In the genomic region with DNA sequence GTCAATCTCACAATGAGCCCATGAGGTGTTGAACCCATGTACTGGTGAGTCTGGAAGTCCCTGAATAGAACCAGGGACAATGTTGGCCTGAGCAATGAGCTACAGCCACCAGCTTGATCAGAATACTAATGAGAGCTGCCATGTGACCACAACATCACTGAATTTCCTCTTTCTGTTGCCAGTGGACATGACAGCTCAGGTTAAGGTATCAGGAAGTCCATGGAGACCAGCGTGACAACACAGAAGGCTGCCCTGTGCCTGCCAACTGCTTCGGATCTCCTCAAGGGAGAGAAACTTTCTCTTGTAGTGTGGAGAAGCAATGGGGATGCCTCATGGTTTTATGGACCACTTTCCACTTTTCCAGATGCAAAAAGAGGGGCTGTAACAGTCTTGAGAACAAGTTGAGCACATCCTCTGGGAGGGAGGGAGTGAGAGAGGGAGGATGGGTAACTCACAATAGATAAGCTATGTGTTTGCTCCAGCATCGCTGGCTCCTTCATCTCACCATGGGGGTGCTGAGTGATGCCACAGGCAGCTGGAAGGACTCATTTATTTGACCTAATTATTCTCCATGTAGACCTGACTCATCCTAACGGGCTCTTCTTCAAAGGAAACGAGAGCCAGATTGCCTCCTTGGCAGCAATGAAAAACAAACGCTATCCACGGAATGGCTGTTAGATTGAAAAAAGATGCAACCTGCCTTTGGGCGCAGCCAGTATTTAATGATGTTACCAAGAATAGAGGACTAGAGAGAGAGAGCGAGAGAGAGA, we compare ENCODE assay signal across 14 mouse cellular contexts.
DNase-seq lines count a peak whose midpoint lies in the region; ATAC-seq lines count a peak whose summit lies in the region.
"Had no signal": no experiment of that assay in that cellular context is flagged by ENCODE, and none has a peak within 500 bp of the region (broad histone marks: within the 10 kb centered on the region; RNA-seq: fewer than 3 reads in every experiment).

No protein-coding gene starts in this region.

- peak; percentile 19 to 42 for DNase-seq in cerebellum, postnatal 25 days
- peak; percentile 4 for DNase-seq in lung, postnatal 36 days
- no peak for DNase-seq in lung, adult 18-20 months
- peak; percentile 60 for DNase-seq in retina, postnatal 1 day
- no peak for DNase-seq in kidney, postnatal 4 days
- DNase-seq: gastrocnemius, adult 2 months; lung, adult 2 months had no signal

- H3K27me3 ChIP-seq in embryonic facial prominence, embryonic 15.5 days = no peaks in the 10 kb centered on the region
- H3K27me3 ChIP-seq: hindbrain, embryonic 15.5 days had no signal

- H3K36me3 ChIP-seq in embryonic facial prominence, embryonic 15.5 days = no peaks in the 10 kb centered on the region
- H3K36me3 ChIP-seq: hindbrain, embryonic 15.5 days had no signal

- H3K4me1 ChIP-seq in embryonic facial prominence, embryonic 15.5 days = 0 out of 2 replicates have a peak, but pooled peaks cover 9% of the 10 kb centered on the region
- H3K4me1 ChIP-seq: hindbrain, embryonic 15.5 days had no signal

- no peak overlapping the region for H3K9ac ChIP-seq in embryonic facial prominence, embryonic 15.5 days
- H3K9ac ChIP-seq: hindbrain, embryonic 15.5 days had no signal

- ATAC-seq in cerebellum, adult (ENCODE audit: insufficient number of reproducible peaks, low FRiP score, low TSS enrichment) = no peak
- ATAC-seq in embryonic facial prominence, embryonic 15.5 days (ENCODE audit: insufficient number of reproducible peaks, low FRiP score, low TSS enrichment, low read depth) = no peak
- ATAC-seq in erythroid progenitor cell, adult 5-6 weeks (replicated peaks; ENCODE audit: low FRiP score, poor library complexity, severe bottlenecking) = no peak

- H3K4me2 ChIP-seq in embryonic facial prominence, embryonic 15.5 days (replicated peaks) = no peak overlapping the region
- H3K4me2 ChIP-seq: heart, embryonic 11.5 days; hindbrain, embryonic 15.5 days; midbrain, embryonic 11.5 days had no signal

- 0 out of 2 replicates have a peak overlapping the region, but pooled peaks have one; percentile 48 for H3K27ac ChIP-seq in embryonic facial prominence, embryonic 15.5 days (replicated peaks)
- H3K27ac ChIP-seq: hindbrain, embryonic 15.5 days; kidney, postnatal 0 days had no signal

- H3K9me3 ChIP-seq in embryonic facial prominence, embryonic 15.5 days (replicated peaks) = no peaks in the 10 kb centered on the region
- H3K9me3 ChIP-seq: hindbrain, embryonic 15.5 days had no signal

- no peak overlapping the region for H3K4me3 ChIP-seq in embryonic facial prominence, embryonic 15.5 days (replicated peaks)
- H3K4me3 ChIP-seq: gastrocnemius, adult 2 months; hindbrain, embryonic 15.5 days had no signal

- 36% methylated on average over 9 of the region's 9 CpGs for WGBS in embryonic facial prominence, embryonic 15.5 days

Comparison
In these comparisons a context has a peak if more than half of its experiments do, and no peak if none do; other contexts are left out.
1. DNase-seq: peak in cerebellum, postnatal 25 days (2 of 2), lung, postnatal 36 days (single experiment) and retina, postnatal 1 day (single experiment); none in lung, adult 18-20 months (0 of 2) and kidney, postnatal 4 days (0 of 2).